Mouse (Mus musculus) left cerebral cortex, adult 6 months (tissue): Measurements from ENCODE around the gene Gemin6. TPM values are rescaled to one million over a fixed set of nuclear protein-coding genes. Genes with fewer than 3 reads are reported as not detected.

Source experiments
- long read RNA-seq, 2 experiments: library from polyadenylated mRNA; unstranded; transcript quantifications; one replicate each; pipeline ENCODE4 v2.0.0; 2019 to 2020
- polyA plus RNA-seq: library from polyadenylated mRNA; unstranded; fragments of <200 nt; fragmentation: Nextera tagmentation; gene quantifications from 2 replicates; pipeline ENCODE4 v1.2.3, GENCODE M21; 2021

Gemin6 gene
- polyA plus RNA-seq, result 10.7 and 13.6 TPM in 2 replicates
- long read RNA-seq, experiment 1, partial matches to known transcripts, result 1 of 7 reads
- long read RNA-seq, experiment 1, other reads (novel, unspliced or antisense), result 2 of 7 reads
- long read RNA-seq, experiment 2, transcript Gemin6-201 (3 exons, 1,134 nt), result major isoform, 13 of 20 reads
- long read RNA-seq, experiment 2, partial matches to known transcripts, result 2 of 20 reads
- long read RNA-seq, experiment 2, other reads (novel, unspliced or antisense), result 4 of 20 reads

DNA sequence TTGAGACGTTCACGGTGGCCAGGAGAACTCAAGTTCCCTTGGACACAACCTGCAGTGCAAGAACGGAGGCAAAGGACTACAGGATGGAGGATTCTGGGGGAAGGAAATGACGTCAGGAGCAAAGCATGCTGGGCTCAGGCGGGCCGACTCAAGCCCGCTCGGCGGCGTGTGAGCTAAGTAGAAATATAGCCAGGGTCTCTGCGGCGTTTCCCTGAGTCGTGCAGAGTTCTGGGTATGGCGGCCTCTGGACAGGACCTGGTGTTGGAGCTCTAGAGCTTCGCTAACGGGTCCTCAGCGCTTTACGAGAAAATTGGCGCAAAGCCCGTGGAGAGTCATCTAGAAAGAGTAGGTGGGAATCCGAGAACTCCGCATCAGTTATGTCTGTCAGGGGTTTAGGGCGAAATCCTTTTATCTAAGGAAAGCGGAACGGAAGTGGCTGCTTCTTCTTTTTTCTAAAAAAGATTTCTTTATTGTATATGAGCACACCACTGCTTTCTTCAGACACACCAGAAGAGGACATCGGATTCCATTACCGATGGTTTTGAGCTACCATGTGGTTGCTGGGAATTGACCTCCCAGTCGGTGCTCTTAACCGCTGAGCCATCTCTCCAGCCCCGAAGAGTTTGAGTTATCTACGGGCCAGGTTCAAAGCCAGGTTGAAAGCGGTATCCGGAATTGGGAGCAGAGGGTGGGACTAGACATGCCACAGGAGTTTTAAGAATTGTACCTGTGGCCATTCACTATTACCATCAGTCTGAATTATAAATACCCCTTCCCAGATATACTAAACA, at the start of gene Gemin6:
Gene Gemin6, plus strand, starts transcription at position 116 of the 791 bp plus-strand sequence.

DNA sequence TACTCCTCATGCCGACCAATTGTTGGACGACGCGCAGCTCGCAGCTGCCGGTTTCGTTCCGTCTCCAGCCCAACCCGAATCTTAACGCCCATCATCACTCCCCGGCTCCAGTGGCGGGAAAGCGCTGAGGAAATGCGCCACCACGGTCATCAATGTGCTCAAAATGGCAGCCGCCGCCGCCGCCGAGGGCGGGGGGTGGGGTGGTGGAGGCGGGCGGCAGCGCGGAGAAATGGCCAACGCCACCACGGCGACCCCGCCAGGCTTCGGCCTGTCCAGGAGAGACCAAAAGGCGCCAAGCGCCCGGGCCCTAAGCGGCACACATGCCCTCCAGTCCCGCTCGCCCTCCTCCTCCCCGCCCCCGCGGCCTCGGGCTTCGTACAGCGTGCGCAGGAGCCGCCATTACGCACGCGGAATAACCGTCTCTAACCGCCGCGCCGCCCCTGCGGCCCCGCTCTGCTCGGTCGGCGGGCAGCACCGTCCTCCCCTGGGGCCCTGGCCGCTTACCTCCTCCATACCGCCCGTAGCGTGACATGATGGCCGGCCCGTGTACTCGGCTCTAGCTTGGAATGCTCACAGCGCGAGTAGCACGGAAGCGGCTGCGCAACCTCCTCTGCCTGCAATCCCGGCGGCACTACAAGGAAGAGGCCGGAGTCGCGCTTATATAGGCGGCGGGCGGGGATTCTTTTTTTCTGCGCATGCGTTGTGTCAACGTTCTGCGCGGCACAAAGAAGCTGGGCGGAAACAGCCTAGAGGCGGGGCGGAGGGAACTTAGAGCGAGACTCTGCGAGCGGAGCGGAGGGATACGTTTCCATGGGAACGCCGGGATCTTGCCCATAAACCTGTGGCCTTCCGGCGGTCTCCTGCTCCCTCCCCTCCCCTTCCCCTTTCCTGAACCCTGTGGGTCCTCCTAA, 17.3 kb upstream of the Gemin6 start, which contains the start of the genes Srsf7 and Ttc39d:
Gene Srsf7, minus strand, starts transcription at position 637 of the 911 bp plus-strand sequence.
Gene Ttc39d, plus strand, starts transcription at position 790 of the 911 bp plus-strand sequence.

Other genes with a start within 250 kb of the Gemin6 start
- 11.9 and 27.5 TPM in 2 replicates for gene Hnrnpll, start 162.1 kb upstream of the Gemin6 start, polyA plus RNA-seq
- gene Galm, start 97.0 kb upstream of the Gemin6 start, polyA plus RNA-seq, result 1.2 and 1.6 TPM in 2 replicates
- 21.6 and 30.9 TPM in 2 replicates for gene Srsf7, start 17.1 kb upstream of the Gemin6 start, polyA plus RNA-seq
- 0.10 and 0.18 TPM in 2 replicates for gene Ttc39d, start 17.0 kb upstream of the Gemin6 start, polyA plus RNA-seq
- gene Morn2, start 65.8 kb downstream of the Gemin6 start, polyA plus RNA-seq, result 48.7 and 53.2 TPM in 2 replicates
- gene Dhx57, start 66.0 kb downstream of the Gemin6 start, polyA plus RNA-seq, result 5.3 and 7.8 TPM in 2 replicates
- 0.61 and 2.7 TPM in 2 replicates for gene Arhgef33, start 83.0 kb downstream of the Gemin6 start, polyA plus RNA-seq
- gene Gm10190, start 149.1 kb downstream of the Gemin6 start, polyA plus RNA-seq, result 0.74 and 1.0 TPM in 2 replicates